ENCODE assay signal across 21 mouse cellular contexts in the genomic region with DNA sequence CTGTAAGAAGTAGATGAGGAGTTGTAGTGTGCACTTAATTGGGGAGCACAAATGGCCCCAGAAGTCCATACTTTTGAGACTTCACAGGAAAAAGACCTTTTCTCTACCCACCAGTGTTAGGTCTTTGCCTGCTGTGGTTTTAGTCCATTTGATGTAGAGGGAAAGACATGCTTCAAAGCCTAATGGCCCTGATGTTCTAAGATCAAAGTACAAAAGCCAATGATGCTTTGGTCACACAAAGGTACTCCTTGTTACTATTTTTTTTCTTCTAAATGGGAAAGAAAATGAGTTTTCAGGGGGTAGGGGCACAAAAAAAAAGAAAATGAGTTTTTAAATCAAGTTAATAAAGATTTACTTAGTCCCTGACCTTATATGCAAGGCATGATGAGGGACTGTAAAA. TPM values are rescaled to one million over a fixed set of nuclear protein-coding genes. Genes with fewer than 3 reads are reported as not detected.
DNase-seq lines count a peak whose midpoint lies in the region; ATAC-seq and TF ChIP-seq lines count a peak whose summit lies in the region.
"Had no signal": no experiment of that assay in that cellular context is flagged by ENCODE, and none has a peak within 500 bp of the region (broad histone marks: within the 10 kb centered on the region; RNA-seq: fewer than 3 reads in every experiment).

No protein-coding gene starts in this region.

- no peak overlapping the region for H3K4me3 ChIP-seq in kidney, adult 2 months (ENCODE audit: insufficient read depth, low read depth, low read length)
- H3K4me3 ChIP-seq in kidney, embryonic 15.5 days (replicated peaks) = no peak overlapping the region
- no peak overlapping the region for H3K4me3 ChIP-seq in liver, adult 2 months (ENCODE audit: insufficient read depth, low read depth, low read length)
- no peak overlapping the region for H3K4me3 ChIP-seq in liver, embryonic 11.5 days (ENCODE audit: low read depth, low read length)

- no peak overlapping the region for H3K9ac ChIP-seq in kidney, embryonic 15.5 days
- no peak overlapping the region for H3K9ac ChIP-seq in liver, adult 2 months (ENCODE audit: low read depth, low read length)
- no peak overlapping the region for H3K9ac ChIP-seq in liver, embryonic 11.5 days (ENCODE audit: low read depth, low read length)

- no peak for TF ChIP-seq CTCF in kidney, adult 2 months (conservative IDR thresholded peaks at IDR 0.05; ENCODE audit: insufficient read depth, insufficient read length, low read depth, low read length)
- TF ChIP-seq CTCF in liver, adult 2 months (IDR thresholded peaks at IDR 0.05; ENCODE audit: low read depth, low read length) = no peak

- ATAC-seq in kidney, embryonic 15.5 days (replicated peaks; ENCODE audit: low FRiP score) = no peak
- ATAC-seq in liver, embryonic 11.5 days (replicated peaks; ENCODE audit: low FRiP score) = no peak
- ATAC-seq: activated CD4-positive, CD25-positive, alpha-beta regulatory T cell, adult 4 months; CD4-positive, CD25-positive, alpha-beta regulatory T cell, adult 4 months; Patski had no signal

- peaks cover 12% of the 10 kb centered on the region; the same call in 1 of the 2 replicates for H3K4me1 ChIP-seq in kidney, adult 2 months (ENCODE audit: control insufficient read depth, insufficient read depth, low read length)
- 0 out of 2 replicates have a peak, but pooled peaks cover 3% of the 10 kb centered on the region for H3K4me1 ChIP-seq in kidney, embryonic 15.5 days
- H3K4me1 ChIP-seq in liver, adult 2 months (ENCODE audit: control insufficient read depth, insufficient read depth, low read length) = peaks cover 11% of the 10 kb centered on the region
- H3K4me1 ChIP-seq in liver, embryonic 11.5 days (replicated peaks; ENCODE audit: control insufficient read depth, insufficient read depth, low read length) = no peaks in the 10 kb centered on the region; the same call in 1 of the 2 replicates

- H3K36me3 ChIP-seq in kidney, adult 2 months (ENCODE audit: control insufficient read depth, insufficient read depth, low read length) = no peaks in the 10 kb centered on the region
- H3K36me3 ChIP-seq in kidney, embryonic 15.5 days = no peaks in the 10 kb centered on the region
- H3K36me3 ChIP-seq in liver, adult 2 months (ENCODE audit: control insufficient read depth, insufficient read depth, low read length) = no peaks in the 10 kb centered on the region; the same call in 1 of the 2 replicates
- H3K36me3 ChIP-seq in liver, embryonic 11.5 days (ENCODE audit: control insufficient read depth, insufficient read depth, low read length) = no peaks in the 10 kb centered on the region

- H3K27ac ChIP-seq in kidney, adult 2 months (ENCODE audit: insufficient read depth, low read depth, low read length) = peak overlapping the region; percentile 50
- H3K27ac ChIP-seq in kidney, embryonic 15.5 days = no peak overlapping the region
- H3K27ac ChIP-seq in liver, adult 2 months (replicated peaks; ENCODE audit: insufficient read depth, low read depth, low read length) = no peak overlapping the region
- H3K27ac ChIP-seq in liver, embryonic 11.5 days (ENCODE audit: low read depth, low read length) = no peak overlapping the region

- TF ChIP-seq POLR2A in kidney, adult 2 months (IDR thresholded peaks at IDR 0.05; ENCODE audit: low read depth, low read length) = no peak
- TF ChIP-seq POLR2A in liver, adult 2 months (IDR thresholded peaks at IDR 0.05; ENCODE audit: extremely low read depth, insufficient read depth, low read length) = no peak

- peaks cover 14% of the 10 kb centered on the region; the same call in 1 of the 2 replicates for H3K79me2 ChIP-seq in liver, adult 2 months (ENCODE audit: control insufficient read depth, insufficient read depth, low read length)

- no peaks in the 10 kb centered on the region for H3K9me3 ChIP-seq in kidney, embryonic 15.5 days (replicated peaks)
- H3K9me3 ChIP-seq in liver, embryonic 11.5 days (ENCODE audit: control insufficient read depth, low read length) = no peaks in the 10 kb centered on the region
- H3K9me3 ChIP-seq: G1E had no signal

- no peak overlapping the region for H3K4me2 ChIP-seq in kidney, embryonic 15.5 days
- H3K4me2 ChIP-seq in liver, embryonic 11.5 days = no peak overlapping the region

- DNase-seq in kidney, adult 2 months = peak; percentile 56
- DNase-seq in kidney, postnatal 25 days = no peak
- peak; percentile 50 for DNase-seq in kidney, adult 9 months
- peak; percentile 46 for DNase-seq in liver, adult 2 months (ENCODE audit: extremely low read depth, low read depth, low spot score)
- DNase-seq in liver, embryonic 11.5 days (ENCODE audit: low spot score) = no peak
- DNase-seq: adrenal gland, adult 2 months; adrenal gland, adult 8-10 months; adrenal gland, postnatal 10 days; adrenal gland, postnatal 14 days; adrenal gland, postnatal 25 days; adrenal gland, postnatal 36 days; B cell, adult 2 months; cerebellum, adult 11 months; cerebellum, adult 11-12 months; cerebellum, adult 18-20 months had no signal

- H3K27me3 ChIP-seq in kidney, adult 2 months (replicated peaks; ENCODE audit: control insufficient read depth, insufficient read depth, low read length) = no peaks in the 10 kb centered on the region
- peaks cover 28% of the 10 kb centered on the region for H3K27me3 ChIP-seq in kidney, embryonic 15.5 days
- H3K27me3 ChIP-seq in liver, adult 2 months (ENCODE audit: control insufficient read depth, insufficient read depth, low read length) = no peaks in the 10 kb centered on the region
- no peaks in the 10 kb centered on the region for H3K27me3 ChIP-seq in liver, embryonic 11.5 days (replicated peaks; ENCODE audit: control insufficient read depth, insufficient read depth, low read length)
- H3K27me3 ChIP-seq: CH12.LX had no signal

RNA-seq across cellular contexts. Expression of a gene that starts 24.7 kb away (rescaled TPM):
- 97.7 and 98.0 TPM in 2 replicates for polyA plus RNA-seq in kidney, adult 2 months (2012; rRNA removed)
- 71.2 and 77.5 TPM in 2 replicates for polyA plus RNA-seq in kidney, embryonic 15.5 days (2015; fragmentation: Nextera tagmentation; extraction: Ambion mirVana)
- total RNA-seq in liver, adult 2 months (2014; rRNA removed) = 30.3 and 35.7 TPM in 2 replicates
- polyA plus RNA-seq in liver, adult 2 months (2012; rRNA removed) = 29.7 and 30.8 TPM in 2 replicates
- polyA plus RNA-seq in liver, embryonic 11.5 days (2014; fragmentation: Nextera tagmentation; extraction: Ambion mirVana) = 11.5 and 13.4 TPM in 2 replicates
- total RNA-seq: CH12.LX had no signal
- polyA plus RNA-seq: CD4-positive, CD25-positive, alpha-beta regulatory T cell, adult 4 months had no signal

Comparison
In these comparisons a context has a peak if more than half of its experiments do, and no peak if none do; other contexts are left out.
1. DNase-seq: peak in kidney, adult 2 months (single experiment), kidney, adult 9 months (single experiment) and liver, adult 2 months (single experiment); none in kidney, postnatal 25 days (0 of 2) and liver, embryonic 11.5 days (single experiment).